Mouse (Mus musculus): Measurements from ENCODE around the gene Phf24.
"Not testable (repeated sequence)": the region's sequence is repeated elsewhere in the genome, so short reads cannot be mapped to it uniquely, and the experiment has no call there.

Gene Phf24

GRCm38 (mm10) chr4:42951206-42952195 lies 35.0 kb downstream of the Phf24 start:
- DNase-seq = no peak

- no peak for DNase-seq
Measured at GRCm38 (mm10) chr4:42952563-42952962, 36.1 kb downstream of the Phf24 start.

- DNase-seq = no peak
Measured at GRCm38 (mm10) chr4:42953435-42954094, 37.1 kb downstream of the Phf24 start.

GRCm38 (mm10) chr4:42954297-42954696 lies 37.8 kb downstream of the Phf24 start:
- DNase-seq = peak; percentile 61 to 76

GRCm38 (mm10) chr4:42955200-42955599 lies 38.7 kb downstream of the Phf24 start:
- no peak for DNase-seq

- DNase-seq = no peak
Measured at GRCm38 (mm10) chr4:42956581-42956980, 40.1 kb downstream of the Phf24 start.

GRCm38 (mm10) chr4:42957306-42957705 lies 40.8 kb downstream of the Phf24 start:
- DNase-seq = no peak

- DNase-seq = no peak
Measured at GRCm38 (mm10) chr4:42957979-42958378, 41.5 kb downstream of the Phf24 start.

GRCm38 (mm10) chr4:42958942-42959341 lies 42.5 kb downstream of the Phf24 start:
- DNase-seq = no peak

- no peak for DNase-seq
Measured at GRCm38 (mm10) chr4:42959382-42959781, 42.9 kb downstream of the Phf24 start.

GRCm38 (mm10) chr4:42961592-42961991 lies 45.1 kb downstream of the Phf24 start:
- peak; percentile 43 to 66 for DNase-seq

- no peak for DNase-seq
Measured at GRCm38 (mm10) chr4:42963480-42963879, 47.0 kb downstream of the Phf24 start.

GRCm38 (mm10) chr4:42965039-42965719 lies 48.7 kb downstream of the Phf24 start:
- peak in 1 of 2 experiments; percentile 54 for DNase-seq

- no peak for DNase-seq
Measured at GRCm38 (mm10) chr4:42969304-42969703, 52.8 kb downstream of the Phf24 start, which contains the start of gene 1700022I11Rik. 1700022I11Rik (plus strand) TSS chr4:42969604.

GRCm38 (mm10) chr4:42972952-42973351 lies 56.5 kb downstream of the Phf24 start:
- no peak for DNase-seq

GRCm38 (mm10) chr4:42973868-42974267 lies 57.4 kb downstream of the Phf24 start:
- no peak for DNase-seq

GRCm38 (mm10) chr4:42978062-42978461 lies 61.6 kb downstream of the Phf24 start:
- no peak for DNase-seq

- DNase-seq = not testable (repeated sequence)
Measured at GRCm38 (mm10) chr4:42980467-42980866, 64.0 kb downstream of the Phf24 start.

GRCm38 (mm10) chr4:42988296-42988695 lies 71.8 kb downstream of the Phf24 start:
- DNase-seq = no peak
